Mouse (Mus musculus): Measurements from ENCODE around the gene Pdha1. TPM values are rescaled to one million over a fixed set of nuclear protein-coding genes. Genes with fewer than 3 reads are reported as not detected.

Pdha1 gene
- total and polyA plus RNA-seq, 3 experiments, result 240 to 290 (median 274) TPM

GRCm38 (mm10) chrX:160164259-160164658, 26.0 kb upstream of the Pdha1 start:
- Histone ChIP-seq H3K9me3 (replicated peaks; ENCODE audit: insufficient read depth, low read length) (no peaks in the 10 kb centered on the region), H3K4me1 (ENCODE audit: control insufficient read depth in 1 of 2, insufficient read depth in 2 of 2, low read length in 2 of 2) (no peaks in the 10 kb centered on the region), H3K9ac (ENCODE audit: control insufficient read depth, low read depth, low read length, poor library complexity, severe bottlenecking) (no peak overlapping the region), H3K79me2 (ENCODE audit: control insufficient read depth, insufficient read depth, low read length, poor library complexity) (no peaks in the 10 kb centered on the region), H3K4me3 (ENCODE audit: control insufficient read depth in 1 of 2, insufficient read depth in 1 of 2, low read depth in 2 of 2, low read length in 2 of 2) (no peak overlapping the region), H3K27me3 (ENCODE audit: control insufficient read depth in 1 of 2, insufficient read depth in 2 of 2, low read length in 2 of 2) (no peaks in the 10 kb centered on the region; a peak in 1 of 4 replicates), H3K27ac (ENCODE audit: control insufficient read depth, low read depth, low read length) (no peak overlapping the region), H3K36me3 (ENCODE audit: control insufficient read depth in 1 of 2, insufficient read depth in 2 of 2, low read length in 2 of 2) (no peaks in the 10 kb centered on the region)
- no peak for DNase-seq (ENCODE audit: low read depth, low spot score)
- TF ChIP-seq MAX (IDR thresholded peaks at IDR 0.05; ENCODE audit: low read length) (no peak), MAFK (IDR thresholded peaks at IDR 0.05; ENCODE audit: borderline replicate concordance, low read depth, low read length) (peak; percentile 52; the same call in 1 of the 2 replicates)

DNA sequence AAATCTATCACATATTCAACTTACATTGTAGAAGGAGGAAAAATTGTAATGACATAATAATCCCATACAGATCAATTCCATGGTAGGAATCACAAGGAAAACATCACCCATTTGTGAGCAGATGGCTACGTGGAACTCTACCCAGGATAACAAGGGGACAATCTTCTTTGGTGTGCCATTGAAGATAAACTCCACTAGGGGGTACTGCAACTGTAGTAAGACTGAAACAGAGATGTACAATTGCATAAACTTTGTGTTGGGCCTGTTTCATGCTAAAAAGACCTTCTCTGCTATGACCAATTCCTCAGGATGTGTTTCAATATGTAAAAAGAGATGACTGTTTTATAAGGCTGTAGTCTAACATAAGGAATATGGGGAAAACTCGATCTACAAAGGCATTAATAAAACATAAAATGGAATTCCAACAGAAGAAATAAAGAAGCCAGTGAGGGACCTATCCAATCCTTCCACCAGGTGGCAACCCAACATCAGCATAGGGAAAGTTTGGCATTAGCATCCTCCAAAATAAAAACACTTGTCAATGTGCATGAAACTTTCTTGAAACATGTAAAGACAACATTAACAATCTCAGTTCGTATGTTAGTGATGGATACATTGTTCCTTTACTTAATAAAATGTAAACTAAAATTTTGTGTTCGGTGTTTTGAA, 15.1 kb upstream of the Pdha1 start:
- Histone ChIP-seq H3K4me1 (ENCODE audit: control insufficient read depth in 1 of 2, insufficient read depth in 2 of 2, low read length in 2 of 2) (no peaks in the 10 kb centered on the region), H3K79me2 (ENCODE audit: control insufficient read depth, insufficient read depth, low read length, poor library complexity) (no peaks in the 10 kb centered on the region), H3K4me3 (ENCODE audit: control insufficient read depth in 1 of 2, insufficient read depth in 1 of 2, low read depth in 2 of 2, low read length in 2 of 2) (no peak overlapping the region), H3K27ac (ENCODE audit: control insufficient read depth, low read depth, low read length) (no peak overlapping the region), H3K36me3 (ENCODE audit: control insufficient read depth in 1 of 2, insufficient read depth in 2 of 2, low read length in 2 of 2) (no peaks in the 10 kb centered on the region), H3K9me3 (replicated peaks; ENCODE audit: insufficient read depth, low read length) (no peaks in the 10 kb centered on the region), H3K9ac (ENCODE audit: control insufficient read depth, low read depth, low read length, poor library complexity, severe bottlenecking) (no peak overlapping the region), H3K27me3 (ENCODE audit: control insufficient read depth in 1 of 2, insufficient read depth in 2 of 2, low read length in 2 of 2) (no peaks in the 10 kb centered on the region; a peak in 1 of 4 replicates)
- no peak for TF ChIP-seq ZMIZ1 (IDR thresholded peaks at IDR 0.05; ENCODE audit: low read depth, low read length)
- no peak for TF ChIP-seq GATA1 (IDR thresholded peaks at IDR 0.05; ENCODE audit: low read depth, low read length)
- no peak for TF ChIP-seq POLR2AphosphoS5 (IDR thresholded peaks at IDR 0.05; ENCODE audit: borderline replicate concordance, low read depth, low read length)
- TF ChIP-seq EP300 (IDR thresholded peaks at IDR 0.05; ENCODE audit: low read depth in 1 of 2, low read length in 2 of 2), result no peak
- no peak for TF ChIP-seq ZNF384 (IDR thresholded peaks at IDR 0.05; ENCODE audit: low read depth, low read length)
- TF ChIP-seq UBTF (IDR thresholded peaks at IDR 0.05; ENCODE audit: borderline replicate concordance, insufficient read depth, low read depth, low read length), result no peak
- peak; percentile 48 for TF ChIP-seq ZC3H11A (IDR thresholded peaks at IDR 0.05; ENCODE audit: low read depth, low read length)
- TF ChIP-seq SIN3A (IDR thresholded peaks at IDR 0.05; ENCODE audit: low read length), result no peak
- TF ChIP-seq CHD1 (IDR thresholded peaks at IDR 0.05; ENCODE audit: low read depth, low read length), result no peak
- no peak for TF ChIP-seq NRF1 (IDR thresholded peaks at IDR 0.05; ENCODE audit: insufficient read depth, low read depth, low read length, poor library complexity, severe bottlenecking)
- TF ChIP-seq SMC3 (IDR thresholded peaks at IDR 0.05; ENCODE audit: low read depth, low read length), result peak; percentile 64
- TF ChIP-seq RAD21 (IDR thresholded peaks at IDR 0.05; ENCODE audit: low read depth, low read length), result peak; percentile 66
- TF ChIP-seq JUND (IDR thresholded peaks at IDR 0.05; ENCODE audit: low read depth, low read length), result no peak
- TF ChIP-seq TAL1 (IDR thresholded peaks at IDR 0.05; ENCODE audit: low read length), result no peak
- TF ChIP-seq TCF12 (IDR thresholded peaks at IDR 0.05; ENCODE audit: low read depth, low read length), result no peak
- TF ChIP-seq CHD2 (IDR thresholded peaks at IDR 0.05; ENCODE audit: low read length), result no peak
- no peak for TF ChIP-seq MAFK (IDR thresholded peaks at IDR 0.05; ENCODE audit: borderline replicate concordance, low read depth, low read length)
- no peak for TF ChIP-seq ELF1 (IDR thresholded peaks at IDR 0.05; ENCODE audit: low read depth, low read length)
- TF ChIP-seq MXI1 (IDR thresholded peaks at IDR 0.05; ENCODE audit: low read depth, low read length), result no peak
- no peak for TF ChIP-seq POLR2A (IDR thresholded peaks at IDR 0.05; ENCODE audit: control insufficient read depth in 1 of 2, insufficient read depth in 1 of 2, low read depth in 1 of 2, low read length in 2 of 2, poor library complexity in 1 of 2)
- no peak for TF ChIP-seq E2F4 (IDR thresholded peaks at IDR 0.05; ENCODE audit: borderline replicate concordance, low read depth, low read length)
- TF ChIP-seq HCFC1 (IDR thresholded peaks at IDR 0.05; ENCODE audit: low read depth, low read length), result no peak
- TF ChIP-seq KAT2A (conservative IDR thresholded peaks at IDR 0.05; ENCODE audit: low read depth, low read length), result no peak
- TF ChIP-seq ZKSCAN1 (IDR thresholded peaks at IDR 0.05; ENCODE audit: low read depth, low read length), result no peak
- TF ChIP-seq CTCF (IDR thresholded peaks at IDR 0.05 in 2 of 3, conservative IDR thresholded peaks at IDR 0.05 in 1 of 3; ENCODE audit: control insufficient read depth in 1 of 3, insufficient read depth in 1 of 3, low read depth in 2 of 3, low read length in 3 of 3, poor library complexity in 1 of 3, severe bottlenecking in 1 of 3), result peak; percentile 4 to 56 (median 31); a peak in 3 of 6 replicates
- TF ChIP-seq USF1 (IDR thresholded peaks at IDR 0.05; ENCODE audit: low read depth, low read length), result no peak
- no peak for TF ChIP-seq GABPA (IDR thresholded peaks at IDR 0.05; ENCODE audit: low read depth, low read length)
- no peak for TF ChIP-seq MAX (IDR thresholded peaks at IDR 0.05; ENCODE audit: low read length)
- TF ChIP-seq MAZ (IDR thresholded peaks at IDR 0.05; ENCODE audit: low read depth, low read length), result no peak
- TF ChIP-seq RCOR1 (IDR thresholded peaks at IDR 0.05; ENCODE audit: low read depth, low read length), result no peak
- DNase-seq (ENCODE audit: low read depth, low spot score), result peak; percentile 47
